Mouse (Mus musculus): ENCODE results near the gene Cep85l. TPM values are rescaled to one million over a fixed set of nuclear protein-coding genes. Genes with fewer than 3 reads are reported as not detected.
A peak's percentile ranks its signal among the peaks of the same experiment; 100 is the strongest.

Cep85l gene
- 3.9 and 6.1 TPM in 2 replicates for polyA plus RNA-seq (2015; fragmentation: Nextera tagmentation; extraction: Ambion mirVana)

DNA sequence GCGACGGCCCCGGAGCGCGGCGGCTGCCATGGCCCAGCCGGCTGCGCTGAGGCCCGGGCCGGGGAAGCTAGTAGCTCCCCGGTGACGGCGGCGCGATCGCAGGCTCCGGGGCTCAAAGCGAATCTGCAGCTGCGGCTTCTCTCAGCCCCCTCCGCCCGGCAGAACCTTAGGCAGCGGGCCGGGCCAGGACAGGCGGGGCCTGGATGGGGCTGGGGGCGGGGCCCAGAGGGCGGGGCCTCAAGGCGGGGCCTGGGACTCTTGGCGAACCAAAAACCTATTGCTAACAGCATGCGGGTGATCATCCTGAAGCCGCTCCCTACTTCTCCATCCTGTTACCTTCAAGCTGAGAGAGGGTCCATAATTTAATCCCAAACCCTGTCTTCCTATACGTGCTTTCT lies at the start of gene Cep85l:
TSS of gene Cep85l (minus strand) at position 239 of the 398 bp plus-strand sequence.
- Histone ChIP-seq H3K4me1 (peaks cover 3% of the 10 kb centered on the region), H3K27me3 (no peaks in the 10 kb centered on the region), H3K27ac (replicated peaks) (peak within 1 kb of the TSS; percentile 98), H3K4me3 (replicated peaks) (peak within 1 kb of the TSS; percentile 86), H3K9ac (peak within 1 kb of the TSS; percentile 68), H3K36me3 (no peaks in the 10 kb centered on the region), H3K9me3 (replicated peaks) (no peaks in the 10 kb centered on the region), H3K4me2 (replicated peaks) (peak within 1 kb of the TSS; percentile 57)
- peak; percentile 99 for ATAC-seq (ENCODE audit: insufficient number of reproducible peaks, low FRiP score, low TSS enrichment, low read depth)
- WGBS: under 1% methylated on average over 31 of the region's 31 CpGs

DNA sequence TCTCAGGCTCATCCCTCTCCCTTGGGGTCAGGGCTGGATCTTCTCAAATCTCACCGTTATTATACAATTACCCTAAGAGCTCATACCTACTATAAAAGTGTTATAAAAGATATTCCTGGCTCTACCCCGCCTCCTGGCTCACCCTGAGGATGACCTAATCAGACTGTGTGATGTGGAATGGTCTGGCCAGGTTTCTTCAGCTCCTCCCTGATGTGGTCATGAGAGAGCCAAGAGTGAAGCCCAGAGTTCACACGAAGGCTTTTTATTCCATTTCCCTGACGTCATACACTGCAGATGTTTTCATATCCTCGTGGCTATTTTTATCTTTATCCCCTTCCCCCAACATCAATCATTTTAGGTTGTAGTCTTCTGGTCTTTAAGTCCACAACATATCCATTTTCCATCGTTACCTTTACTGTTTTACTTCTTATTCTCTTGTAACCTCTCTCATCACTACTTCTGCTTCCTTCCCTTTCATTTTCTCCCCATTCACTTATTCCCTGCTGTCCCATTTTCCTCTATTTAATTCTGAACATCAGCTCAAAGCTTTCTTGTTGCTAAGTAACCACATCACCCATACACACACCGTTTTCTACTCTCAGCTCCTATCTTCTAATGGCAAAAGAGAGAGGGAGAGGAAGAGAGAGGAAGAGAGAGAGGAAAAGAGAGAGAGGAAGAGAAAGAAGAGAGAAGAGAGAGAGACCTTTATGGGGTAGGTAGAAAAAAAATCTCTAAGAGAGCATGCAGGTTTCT lies 49.1 kb upstream of the Cep85l start:
- Histone ChIP-seq H3K4me1 (peaks cover 15% of the 10 kb centered on the region; the same call in 1 of the 2 replicates), H3K9ac (no peak overlapping the region), H3K27me3 (no peaks in the 10 kb centered on the region), H3K4me2 (replicated peaks) (no peak overlapping the region), H3K36me3 (no peaks in the 10 kb centered on the region), H3K9me3 (replicated peaks) (no peaks in the 10 kb centered on the region), H3K27ac (replicated peaks) (no peak overlapping the region), H3K4me3 (replicated peaks) (no peak overlapping the region)
- 61% methylated on average over 7 of the region's 7 CpGs for WGBS
- no peak for ATAC-seq (ENCODE audit: insufficient number of reproducible peaks, low FRiP score, low TSS enrichment, low read depth)

DNA sequence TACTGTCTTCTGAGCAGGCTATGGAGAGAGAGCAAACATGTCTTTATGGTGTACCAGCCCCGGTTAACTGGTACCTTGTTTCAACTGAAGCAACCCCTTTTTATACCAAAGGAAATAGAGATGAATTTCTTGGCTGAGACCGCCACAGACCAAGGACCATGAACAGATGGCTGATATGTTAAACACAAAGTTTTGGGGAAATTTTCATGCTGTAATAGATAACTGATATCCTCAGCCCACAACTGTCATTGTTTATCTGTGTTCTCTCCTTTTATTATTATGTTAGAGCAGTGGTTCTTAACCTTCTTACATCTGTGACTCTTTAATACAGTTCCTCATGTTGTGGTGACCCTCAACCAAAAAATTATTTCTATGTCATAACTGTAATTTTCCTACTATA lies 46.8 kb upstream of the Cep85l start:
- H3K9me3 ChIP-seq (replicated peaks): no peaks in the 10 kb centered on the region

DNA sequence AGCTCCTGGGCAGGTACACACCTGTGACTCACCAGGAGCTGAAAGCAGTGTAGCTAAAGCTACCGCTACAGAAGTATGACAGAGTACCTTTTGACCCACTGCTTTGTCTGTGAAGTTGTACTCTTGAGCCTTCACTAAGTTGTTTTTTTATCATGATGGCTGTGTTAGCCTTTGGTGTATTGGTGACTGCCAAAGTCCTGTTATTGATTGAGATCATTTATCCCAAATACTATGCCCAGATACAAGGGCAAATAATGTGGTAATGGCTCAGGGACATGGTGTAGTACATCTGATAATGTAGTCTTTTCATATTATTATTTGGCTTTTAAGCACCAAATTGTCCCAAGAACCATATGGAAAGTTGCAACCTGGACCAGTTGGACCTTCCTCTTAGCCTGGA lies 43.3 kb upstream of the Cep85l start:
- Histone ChIP-seq H3K4me2 (replicated peaks) (no peak overlapping the region), H3K9me3 (replicated peaks) (no peaks in the 10 kb centered on the region), H3K4me3 (replicated peaks) (no peak overlapping the region), H3K27me3 (no peaks in the 10 kb centered on the region), H3K36me3 (no peaks in the 10 kb centered on the region), H3K9ac (no peak overlapping the region), H3K27ac (replicated peaks) (no peak overlapping the region), H3K4me1 (0 out of 2 replicates have a peak, but pooled peaks cover 4% of the 10 kb centered on the region)
- WGBS: 94% methylated on average over 1 of the region's 1 CpGs
- ATAC-seq (ENCODE audit: insufficient number of reproducible peaks, low FRiP score, low TSS enrichment, low read depth): no peak

More for the DNA sequence above, 46.8 kb upstream of the Cep85l start:
- no peak for ATAC-seq (ENCODE audit: insufficient number of reproducible peaks, low FRiP score, low TSS enrichment, low read depth)
- Histone ChIP-seq H3K27me3 (no peaks in the 10 kb centered on the region), H3K4me1 (peaks cover 19% of the 10 kb centered on the region; the same call in 1 of the 2 replicates), H3K4me3 (replicated peaks) (no peak overlapping the region), H3K27ac (replicated peaks) (no peak overlapping the region), H3K9ac (no peak overlapping the region), H3K4me2 (replicated peaks) (no peak overlapping the region), H3K36me3 (no peaks in the 10 kb centered on the region)
- 68% methylated on average over 2 of the region's 2 CpGs for WGBS

DNA sequence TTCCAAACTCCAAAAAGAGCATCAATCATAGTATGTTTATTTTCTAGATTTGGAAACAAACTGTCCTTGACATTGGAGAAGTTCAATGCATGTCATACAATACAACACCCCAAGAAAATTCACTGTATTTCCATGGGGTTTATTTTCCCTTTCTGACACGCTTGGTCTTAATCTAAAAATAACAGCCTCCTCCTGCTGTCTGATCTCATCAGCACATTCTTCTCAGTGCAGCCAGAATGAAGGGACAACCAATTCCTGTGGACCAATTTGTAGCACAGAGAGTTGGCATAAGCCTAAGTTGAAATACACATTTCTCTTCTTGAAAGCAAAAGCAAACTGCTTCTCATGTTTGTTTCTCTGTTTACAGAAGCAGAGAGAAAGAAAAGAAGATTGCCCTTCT lies 42.5 kb upstream of the Cep85l start:
- Histone ChIP-seq H3K9ac (no peak overlapping the region), H3K36me3 (no peaks in the 10 kb centered on the region), H3K27me3 (no peaks in the 10 kb centered on the region), H3K4me2 (replicated peaks) (no peak overlapping the region), H3K4me3 (replicated peaks) (no peak overlapping the region), H3K4me1 (0 out of 2 replicates have a peak, but pooled peaks cover 4% of the 10 kb centered on the region), H3K9me3 (replicated peaks) (no peaks in the 10 kb centered on the region), H3K27ac (replicated peaks) (no peak overlapping the region)
- 39% methylated on average over 1 of the region's 1 CpGs for WGBS
- ATAC-seq (ENCODE audit: insufficient number of reproducible peaks, low FRiP score, low TSS enrichment, low read depth): no peak

DNA sequence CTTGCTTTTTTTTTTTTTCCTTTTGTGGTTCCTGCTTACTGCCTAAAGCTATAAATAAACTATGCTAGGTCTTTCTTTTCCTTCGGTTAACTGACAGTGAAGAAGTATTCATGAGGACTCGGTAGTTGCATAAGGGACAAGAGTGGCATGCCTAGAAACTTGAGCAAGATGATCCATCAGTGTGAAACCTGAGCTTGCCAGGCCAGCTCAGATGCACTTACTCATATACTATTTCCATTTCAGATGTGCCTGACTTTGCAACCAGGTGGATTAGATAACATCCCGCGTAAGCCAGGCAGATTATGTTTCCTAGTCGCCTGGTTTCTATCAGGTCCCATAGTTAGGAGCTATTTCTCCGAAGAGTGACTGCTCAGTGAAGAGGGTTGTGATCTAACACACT lies 41.9 kb upstream of the Cep85l start:
- H3K9me3 ChIP-seq (replicated peaks): no peaks in the 10 kb centered on the region
- 28% methylated on average over 6 of the region's 6 CpGs for WGBS
- no peaks in the 10 kb centered on the region for H3K36me3 ChIP-seq
- no peak overlapping the region for H3K4me3 ChIP-seq (replicated peaks)
- no peak overlapping the region for H3K27ac ChIP-seq (replicated peaks)
- H3K9ac ChIP-seq: no peak overlapping the region
- H3K4me1 ChIP-seq: 0 out of 2 replicates have a peak, but pooled peaks cover 4% of the 10 kb centered on the region
- no peak for ATAC-seq (ENCODE audit: insufficient number of reproducible peaks, low FRiP score, low TSS enrichment, low read depth)
- no peaks in the 10 kb centered on the region for H3K27me3 ChIP-seq
- H3K4me2 ChIP-seq (replicated peaks): no peak overlapping the region

DNA sequence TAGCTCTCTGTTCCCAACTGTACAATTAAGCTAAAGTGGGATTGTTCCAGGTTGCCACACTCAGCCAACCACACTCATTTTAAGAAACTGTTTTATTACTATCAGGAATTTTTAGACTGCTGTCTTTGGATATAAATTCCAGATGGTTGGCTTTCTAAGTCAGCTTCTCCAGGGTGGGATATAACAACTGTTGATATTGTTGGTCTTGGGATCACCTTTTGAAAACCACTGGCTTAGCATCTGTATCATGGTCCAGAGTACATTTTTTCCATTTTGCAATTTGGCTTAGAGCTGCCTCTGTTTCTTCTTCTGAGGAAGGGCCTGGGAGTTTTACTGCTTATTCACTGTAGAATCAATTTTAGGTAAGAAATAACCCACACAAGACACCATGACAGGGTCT lies 40.3 kb upstream of the Cep85l start:
- H3K36me3 ChIP-seq: no peaks in the 10 kb centered on the region
- H3K27me3 ChIP-seq: no peaks in the 10 kb centered on the region
- ATAC-seq (ENCODE audit: insufficient number of reproducible peaks, low FRiP score, low TSS enrichment, low read depth): no peak
- no peak overlapping the region for H3K4me2 ChIP-seq (replicated peaks)
- 0 out of 2 replicates have a peak, but pooled peaks cover 4% of the 10 kb centered on the region for H3K4me1 ChIP-seq
- no peaks in the 10 kb centered on the region for H3K9me3 ChIP-seq (replicated peaks)
- H3K27ac ChIP-seq (replicated peaks): no peak overlapping the region
- H3K4me3 ChIP-seq (replicated peaks): no peak overlapping the region
- no peak overlapping the region for H3K9ac ChIP-seq

DNA sequence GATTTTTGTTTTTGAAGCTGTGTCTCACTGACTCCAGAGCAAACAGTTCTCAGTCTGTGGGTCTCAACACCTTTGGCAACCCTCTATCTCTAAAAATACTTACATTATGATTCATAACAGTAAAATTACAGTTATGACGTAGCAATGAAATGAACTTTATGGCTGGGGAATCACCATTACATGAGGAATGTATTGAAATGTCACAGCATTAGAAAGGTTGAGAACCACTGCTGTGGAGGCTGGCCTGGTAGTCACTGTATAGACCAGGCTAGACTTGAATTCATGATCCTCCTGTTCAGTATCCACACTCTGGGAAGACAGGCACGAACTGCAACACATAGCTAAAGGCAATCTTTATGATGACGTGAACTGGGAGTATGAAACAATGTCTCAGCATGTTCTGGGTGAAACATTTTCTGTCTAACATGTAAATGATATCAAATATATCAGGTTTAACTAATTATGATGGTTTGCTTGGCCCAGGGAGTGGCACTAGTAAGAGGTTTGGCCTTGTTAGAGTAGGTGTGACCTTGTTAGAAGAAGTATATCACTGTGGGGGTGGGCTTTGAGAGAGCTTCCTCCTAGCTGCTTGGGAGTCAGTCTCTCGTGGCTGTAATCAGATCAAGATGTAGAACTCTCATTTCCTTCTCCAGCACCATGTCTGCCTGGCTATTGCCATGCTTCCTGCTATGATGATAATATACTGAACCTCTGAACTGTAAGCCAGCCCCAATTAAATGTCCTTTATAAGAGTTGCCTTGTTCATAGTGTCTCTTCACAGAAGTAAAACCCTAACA lies 39.6 kb upstream of the Cep85l start:
- ATAC-seq (ENCODE audit: insufficient number of reproducible peaks, low FRiP score, low TSS enrichment, low read depth): no peak
- no peak overlapping the region for H3K4me3 ChIP-seq (replicated peaks)
- no peak overlapping the region for H3K9ac ChIP-seq
- H3K27me3 ChIP-seq: no peaks in the 10 kb centered on the region
- H3K4me1 ChIP-seq: peaks cover 9% of the 10 kb centered on the region; the same call in 1 of the 2 replicates
- no peaks in the 10 kb centered on the region for H3K36me3 ChIP-seq
- H3K4me2 ChIP-seq (replicated peaks): no peak overlapping the region
- no peak overlapping the region for H3K27ac ChIP-seq (replicated peaks)
- WGBS: 53% methylated on average over 4 of the region's 4 CpGs
- H3K9me3 ChIP-seq (replicated peaks): no peaks in the 10 kb centered on the region

DNA sequence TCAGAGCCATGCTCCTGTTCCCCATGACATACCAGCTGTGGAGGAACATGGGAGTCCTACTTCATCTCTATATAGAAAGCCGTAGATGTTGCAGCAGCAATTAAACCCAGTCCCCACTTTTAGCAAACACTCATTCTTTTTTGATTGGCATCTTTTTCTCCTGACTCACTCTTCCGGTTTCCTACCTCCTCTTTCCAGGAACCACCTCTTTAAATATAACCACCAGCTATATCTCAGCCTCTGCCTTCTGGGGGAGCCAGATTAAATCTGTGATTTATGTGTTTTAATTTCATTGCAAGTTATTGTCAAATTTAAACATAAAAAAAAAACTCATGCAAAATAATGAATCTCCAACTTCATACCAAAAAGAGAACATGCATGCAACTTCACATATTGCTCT lies 37.3 kb upstream of the Cep85l start:
- H3K27ac ChIP-seq (replicated peaks): no peak overlapping the region

DNA sequence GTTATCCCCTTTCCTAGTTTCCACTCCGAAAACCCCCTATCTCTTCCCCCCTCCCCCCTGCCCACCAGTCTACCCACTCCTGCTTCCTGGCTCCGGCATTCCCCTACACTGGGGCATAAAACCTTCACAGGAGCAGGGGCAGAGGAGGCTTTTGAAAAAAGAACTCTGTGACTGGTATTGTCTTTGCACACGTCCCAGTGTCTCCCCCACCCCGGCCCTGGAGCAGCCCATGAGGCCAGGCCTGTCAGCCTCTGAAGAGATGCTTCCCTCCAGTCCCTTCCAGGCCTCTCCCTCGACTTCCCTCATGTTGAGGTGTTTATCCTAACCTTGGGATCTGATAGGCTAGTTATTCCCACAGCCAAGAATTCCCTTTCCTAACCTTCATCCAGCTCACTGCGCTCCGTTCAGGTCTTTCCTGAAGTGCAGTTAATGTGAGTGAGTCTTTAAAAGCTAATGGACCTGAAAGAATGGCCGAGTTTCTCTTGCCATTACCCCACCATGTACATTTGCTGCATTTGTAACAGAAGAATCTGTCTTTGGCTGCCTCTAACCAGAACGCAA lies 36.5 kb upstream of the Cep85l start:
- Histone ChIP-seq H3K36me3 (no peaks in the 10 kb centered on the region), H3K4me2 (replicated peaks) (no peak overlapping the region), H3K4me1 (peaks cover 6% of the 10 kb centered on the region; the same call in 1 of the 2 replicates), H3K27ac (replicated peaks) (no peak overlapping the region; the same call in 1 of the 2 replicates), H3K9me3 (replicated peaks) (no peaks in the 10 kb centered on the region), H3K9ac (no peak overlapping the region), H3K27me3 (no peaks in the 10 kb centered on the region), H3K4me3 (replicated peaks) (no peak overlapping the region)
- no peak for ATAC-seq (ENCODE audit: insufficient number of reproducible peaks, low FRiP score, low TSS enrichment, low read depth)
- 62% methylated on average over 9 of the region's 9 CpGs for WGBS

More for the DNA sequence above, 37.3 kb upstream of the Cep85l start:
- Histone ChIP-seq H3K9me3 (replicated peaks) (no peaks in the 10 kb centered on the region), H3K4me2 (replicated peaks) (no peak overlapping the region), H3K9ac (no peak overlapping the region), H3K4me1 (peaks cover 9% of the 10 kb centered on the region; the same call in 1 of the 2 replicates), H3K27me3 (no peaks in the 10 kb centered on the region), H3K36me3 (no peaks in the 10 kb centered on the region), H3K4me3 (replicated peaks) (no peak overlapping the region)
- WGBS: 44% methylated on average over 2 of the region's 2 CpGs
- no peak for ATAC-seq (ENCODE audit: insufficient number of reproducible peaks, low FRiP score, low TSS enrichment, low read depth)

DNA sequence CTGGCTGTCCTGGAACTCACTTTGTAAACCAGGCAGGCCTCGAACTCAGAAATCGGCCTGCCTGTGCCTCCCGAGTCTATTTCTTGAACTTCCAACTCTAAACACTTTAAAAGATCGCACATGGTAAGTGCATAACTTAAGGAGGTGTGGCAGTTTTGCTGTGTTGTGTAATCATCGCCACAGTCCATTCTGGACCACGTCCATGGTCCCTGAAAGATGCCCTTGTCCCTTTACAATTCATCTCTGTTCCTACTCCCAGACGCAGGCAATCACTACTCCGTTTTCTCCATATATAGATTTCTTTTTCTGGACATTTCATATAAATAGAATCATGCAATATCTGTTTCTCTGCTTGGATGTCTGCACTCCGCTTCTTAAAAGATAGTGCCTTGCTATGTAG lies 35.5 kb upstream of the Cep85l start:
- 69% methylated on average over 9 of the region's 9 CpGs for WGBS
- ATAC-seq (ENCODE audit: insufficient number of reproducible peaks, low FRiP score, low TSS enrichment, low read depth): no peak
- peaks cover 6% of the 10 kb centered on the region; the same call in 1 of the 2 replicates for H3K4me1 ChIP-seq
- H3K9ac ChIP-seq: no peak overlapping the region
- H3K4me3 ChIP-seq (replicated peaks): no peak overlapping the region
- no peak overlapping the region for H3K27ac ChIP-seq (replicated peaks)
- H3K36me3 ChIP-seq: no peaks in the 10 kb centered on the region
- H3K9me3 ChIP-seq (replicated peaks): no peaks in the 10 kb centered on the region
- H3K4me2 ChIP-seq (replicated peaks): no peak overlapping the region
- H3K27me3 ChIP-seq: no peaks in the 10 kb centered on the region

All from embryonic facial prominence, embryonic 15.5 days (tissue).